Mouse (Mus musculus): ENCODE results near the gene Mrpl28. TPM values are rescaled to one million over a fixed set of nuclear protein-coding genes. Genes with fewer than 3 reads are reported as not detected.
"Not testable (repeated sequence)": the region's sequence is repeated elsewhere in the genome, so short reads cannot be mapped to it uniquely, and the experiment has no call there.

The Mrpl28 gene
- polyA plus RNA-seq, 1 experiment from 2014 or later = 218 TPM

DNA sequence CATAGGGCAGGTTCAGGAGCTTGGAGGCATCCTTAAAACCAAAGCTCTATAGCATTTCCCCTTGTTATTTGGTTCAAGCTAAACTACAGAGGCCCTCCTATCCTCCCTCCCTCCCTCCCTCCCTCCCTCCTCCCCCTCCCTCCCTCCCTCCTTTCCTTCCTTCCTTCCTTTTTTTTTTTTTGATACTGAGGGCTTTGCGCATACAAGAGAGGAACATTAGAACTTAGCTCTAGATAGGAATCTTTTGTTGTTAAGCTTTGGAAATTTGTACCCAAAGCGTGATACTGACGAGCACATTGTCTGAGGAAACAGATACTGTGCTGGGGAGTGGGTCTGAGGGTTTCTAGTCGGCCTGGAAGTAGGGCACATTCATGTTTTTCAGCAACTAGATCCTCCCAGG lies 17.7 kb upstream of the Mrpl28 start:
- Histone ChIP-seq H3K27ac (no peak overlapping the region), H3K4me1 (peaks cover 2% of the 10 kb centered on the region; the same call in 1 of the 2 replicates), H3K4me3 (replicated peaks) (no peak overlapping the region), H3K9me3 (no peaks in the 10 kb centered on the region), H3K9ac (no peak overlapping the region), H3K4me2 (no peak overlapping the region), H3K27me3 (peaks cover 6% of the 10 kb centered on the region), H3K36me3 (replicated peaks) (no peaks in the 10 kb centered on the region)
- 69% methylated on average over 3 of the region's 4 CpGs for WGBS
- ATAC-seq (ENCODE audit: low FRiP score) = no peak

DNA sequence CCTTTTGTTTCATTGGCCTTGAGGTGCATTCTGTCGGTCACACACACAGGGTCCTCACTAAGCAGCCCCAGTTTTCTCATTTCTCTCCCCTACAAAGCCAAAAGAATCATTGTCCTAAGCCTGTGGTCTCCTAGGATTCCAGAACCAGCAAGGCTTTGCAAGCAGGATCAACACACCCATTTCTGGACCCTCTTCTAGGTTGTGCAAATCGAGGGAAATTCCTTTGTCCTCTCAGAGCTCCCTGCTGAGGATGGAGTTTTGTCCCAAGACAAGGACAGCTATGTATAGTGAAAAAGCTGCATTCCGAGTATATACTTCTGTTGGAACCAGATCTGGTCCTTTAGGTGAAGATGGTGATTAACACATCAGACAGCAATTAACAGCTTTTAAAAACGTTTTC lies 13.1 kb upstream of the Mrpl28 start:
- no peak for ATAC-seq (ENCODE audit: low FRiP score)

DNA sequence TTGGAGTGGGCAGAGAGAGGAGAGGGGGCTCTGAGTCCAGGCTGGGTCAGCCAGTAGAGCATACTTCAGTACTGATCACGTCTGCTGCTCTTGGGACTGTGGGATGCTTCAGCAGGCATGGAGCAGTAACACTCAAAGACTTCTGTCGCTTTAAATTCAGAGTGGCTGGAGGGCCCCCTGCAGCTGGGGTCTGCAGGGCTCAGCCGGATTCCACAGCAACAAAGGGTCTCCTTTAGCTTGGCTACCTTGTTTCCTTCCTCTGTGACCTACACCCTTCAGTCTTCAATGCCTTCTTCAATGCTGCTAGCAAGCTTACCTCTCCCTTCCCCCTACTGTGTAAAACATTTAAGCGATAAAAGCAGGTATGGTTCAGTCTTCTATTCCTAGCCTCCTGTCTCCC lies 12.3 kb upstream of the Mrpl28 start:
- H3K27me3 ChIP-seq = peaks cover 59% of the 10 kb centered on the region
- H3K9me3 ChIP-seq = no peaks in the 10 kb centered on the region
- H3K27ac ChIP-seq = no peak overlapping the region
- H3K4me3 ChIP-seq (replicated peaks) = no peak overlapping the region
- peaks cover 20% of the 10 kb centered on the region for H3K4me1 ChIP-seq
- no peak for ATAC-seq (ENCODE audit: low FRiP score)
- H3K36me3 ChIP-seq (replicated peaks) = no peaks in the 10 kb centered on the region
- H3K9ac ChIP-seq = no peak overlapping the region
- 6% methylated on average over 4 of the region's 4 CpGs for WGBS
- no peak overlapping the region for H3K4me2 ChIP-seq

More for the DNA sequence above, 13.1 kb upstream of the Mrpl28 start:
- Histone ChIP-seq H3K4me3 (replicated peaks) (no peak overlapping the region), H3K36me3 (replicated peaks) (no peaks in the 10 kb centered on the region), H3K9me3 (no peaks in the 10 kb centered on the region), H3K4me2 (no peak overlapping the region), H3K27ac (no peak overlapping the region), H3K9ac (no peak overlapping the region), H3K27me3 (peaks cover 50% of the 10 kb centered on the region), H3K4me1 (peaks cover 20% of the 10 kb centered on the region)
- 12% methylated on average over 4 of the region's 4 CpGs for WGBS

DNA sequence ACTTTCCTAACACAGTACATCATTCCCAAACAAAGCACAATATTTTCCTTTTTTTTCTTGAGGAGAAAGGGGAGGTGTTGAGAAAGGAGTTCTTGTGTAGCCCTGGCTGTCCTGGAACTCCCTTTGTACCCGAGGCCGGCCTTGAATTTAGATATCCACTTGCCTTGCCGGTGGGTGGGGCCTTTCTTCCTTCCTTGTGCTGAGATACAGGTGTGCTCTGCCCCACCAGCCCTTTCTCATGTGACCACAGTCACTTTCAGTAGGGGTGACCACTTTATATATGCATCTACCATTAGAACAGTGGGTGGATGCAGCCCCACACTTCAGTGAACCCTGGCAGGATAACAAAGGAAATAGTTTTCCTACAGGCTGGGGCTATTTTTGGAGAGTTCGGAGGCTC lies 11.6 kb upstream of the Mrpl28 start:
- peaks cover 66% of the 10 kb centered on the region for H3K27me3 ChIP-seq
- peaks cover 20% of the 10 kb centered on the region for H3K4me1 ChIP-seq
- no peak overlapping the region for H3K4me2 ChIP-seq
- no peak overlapping the region for H3K4me3 ChIP-seq (replicated peaks)
- H3K36me3 ChIP-seq (replicated peaks) = no peaks in the 10 kb centered on the region
- no peak overlapping the region for H3K27ac ChIP-seq
- no peaks in the 10 kb centered on the region for H3K9me3 ChIP-seq
- WGBS = 24% methylated on average over 4 of the region's 4 CpGs
- H3K9ac ChIP-seq = no peak overlapping the region
- ATAC-seq (ENCODE audit: low FRiP score) = no peak

DNA sequence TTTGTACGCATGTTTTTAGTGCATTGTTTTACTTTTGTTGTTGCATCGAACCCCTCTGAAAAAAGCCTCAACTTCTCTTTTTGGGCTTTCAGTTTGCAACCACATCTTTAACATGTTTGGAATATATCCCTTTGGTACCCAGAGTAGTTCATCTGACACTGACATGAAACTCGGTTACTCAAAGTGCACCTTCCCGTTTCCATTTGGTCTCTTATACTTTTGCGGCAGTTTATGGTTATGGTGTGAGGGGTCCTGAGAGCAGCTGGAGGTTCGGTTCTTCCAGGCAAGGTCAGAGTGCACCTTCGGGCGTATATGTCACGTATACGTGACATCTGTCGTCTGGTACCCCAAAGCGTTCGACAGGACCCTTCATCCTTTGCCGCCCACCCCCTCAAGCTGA lies 10.5 kb upstream of the Mrpl28 start:
- Histone ChIP-seq H3K36me3 (replicated peaks) (no peaks in the 10 kb centered on the region), H3K9ac (peak overlapping the region; percentile 85), H3K27me3 (peaks cover 75% of the 10 kb centered on the region), H3K27ac (no peak overlapping the region), H3K9me3 (no peaks in the 10 kb centered on the region), H3K4me3 (replicated peaks) (peak overlapping the region; percentile 78), H3K4me2 (peak overlapping the region; percentile 96), H3K4me1 (peaks cover 20% of the 10 kb centered on the region)
- ATAC-seq (ENCODE audit: low FRiP score) = peak; percentile 48; the same call in 1 of the 2 replicates
- WGBS = 20% methylated on average over 14 of the region's 14 CpGs

DNA sequence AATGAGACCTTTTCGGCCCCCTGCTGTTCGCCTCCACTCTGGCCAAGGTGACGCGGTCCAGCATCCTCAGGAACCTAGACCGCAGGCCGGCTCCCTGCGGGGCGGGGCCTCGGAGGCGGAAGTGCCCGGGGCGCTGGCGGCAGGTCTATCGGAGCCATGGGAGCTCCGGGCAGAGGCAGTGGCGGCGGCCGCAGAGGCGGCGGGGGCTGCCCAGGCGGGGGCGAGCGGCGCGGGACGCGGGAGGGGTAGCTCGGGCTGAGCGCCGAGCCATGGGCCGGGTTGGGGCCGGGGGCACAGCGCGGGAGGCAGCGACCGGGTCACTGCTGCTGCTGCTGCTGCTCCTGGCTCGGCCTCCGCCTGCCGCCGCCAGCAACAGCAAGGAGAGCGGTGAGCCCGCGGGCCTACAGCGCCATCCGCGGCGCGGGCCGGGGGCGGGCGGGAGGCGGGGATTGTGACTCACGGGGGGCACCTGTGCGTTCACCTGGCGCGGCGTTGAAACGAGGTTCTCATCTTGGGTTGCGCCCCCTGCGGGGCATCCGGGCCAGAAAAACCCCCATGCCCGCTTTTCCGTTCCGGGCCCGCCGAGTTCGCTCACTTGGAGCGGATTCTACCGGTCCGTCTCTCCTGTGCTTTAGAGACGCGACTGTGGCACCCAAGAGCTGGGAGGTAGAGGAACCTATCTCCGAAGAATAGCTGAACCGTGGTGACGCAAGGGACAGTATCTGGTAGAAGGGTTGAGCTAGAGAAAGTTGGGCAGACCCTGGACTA lies 9.9 kb upstream of the Mrpl28 start, which contains the start of gene Tmem8:
TSS of gene Tmem8 (plus strand) at position 119 of the 768 bp plus-strand sequence.
- no peaks in the 10 kb centered on the region for H3K9me3 ChIP-seq
- peak within 1 kb of the TSS; percentile 85 for H3K9ac ChIP-seq
- ATAC-seq (ENCODE audit: low FRiP score) = peak; percentile 77
- peaks cover 20% of the 10 kb centered on the region for H3K4me1 ChIP-seq
- H3K27ac ChIP-seq = no peak within 1 kb of the TSS
- H3K27me3 ChIP-seq = peaks cover 81% of the 10 kb centered on the region
- H3K4me3 ChIP-seq (replicated peaks) = peak within 1 kb of the TSS; percentile 78
- no peaks in the 10 kb centered on the region for H3K36me3 ChIP-seq (replicated peaks)
- WGBS = under 1% methylated on average over 59 of the region's 75 CpGs
- peak within 1 kb of the TSS; percentile 96 for H3K4me2 ChIP-seq

DNA sequence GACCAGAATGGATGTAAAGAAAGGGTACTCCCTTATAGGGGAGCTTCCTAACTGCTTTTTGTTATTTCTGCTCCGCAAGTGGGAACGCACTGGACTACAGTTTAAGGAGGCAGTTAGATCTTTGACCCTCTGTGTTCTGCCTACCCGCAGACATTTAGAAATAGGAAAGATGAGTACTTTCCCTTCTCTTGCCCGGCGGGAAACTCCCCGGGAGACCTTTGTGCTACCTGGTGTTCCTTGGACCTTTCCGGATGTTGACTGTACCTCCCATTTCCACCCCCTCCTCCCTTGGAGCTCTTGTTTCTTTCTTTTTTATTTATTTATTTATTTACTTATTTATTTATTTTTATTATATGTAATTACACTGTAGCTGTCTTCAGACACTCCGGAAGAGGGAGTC lies 9.2 kb upstream of the Mrpl28 start:
- peak overlapping the region; percentile 96 for H3K4me2 ChIP-seq
- H3K4me3 ChIP-seq (replicated peaks) = peak overlapping the region; percentile 78
- 8% methylated on average over 8 of the region's 8 CpGs for WGBS
- ATAC-seq (ENCODE audit: low FRiP score) = no peak
- peaks cover 20% of the 10 kb centered on the region for H3K4me1 ChIP-seq
- peaks cover 87% of the 10 kb centered on the region for H3K27me3 ChIP-seq
- no peaks in the 10 kb centered on the region for H3K36me3 ChIP-seq (replicated peaks)
- no peaks in the 10 kb centered on the region for H3K9me3 ChIP-seq
- peak overlapping the region; percentile 85 for H3K9ac ChIP-seq
- no peak overlapping the region for H3K27ac ChIP-seq

DNA sequence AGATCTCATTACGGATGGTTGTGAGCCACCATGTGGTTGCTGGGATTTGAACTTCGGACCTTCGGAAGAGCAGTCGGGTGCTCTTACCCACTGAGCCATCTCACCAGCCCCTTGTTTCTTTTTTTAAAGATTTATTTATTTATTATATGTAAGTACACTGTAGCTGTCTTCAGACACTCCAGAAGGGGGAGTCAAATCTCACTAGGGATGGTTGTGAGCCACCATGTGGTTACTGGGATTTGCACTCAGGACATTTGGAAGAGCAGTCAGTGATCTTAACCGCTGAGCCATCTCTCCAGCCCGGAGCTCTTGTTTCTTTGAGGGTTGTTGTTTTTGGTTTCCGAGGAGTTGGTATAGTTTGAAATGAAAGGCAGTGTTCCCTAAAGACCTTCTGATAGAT lies 8.8 kb upstream of the Mrpl28 start:
- peaks cover 91% of the 10 kb centered on the region for H3K27me3 ChIP-seq
- not testable (repeated sequence) for H3K4me2 ChIP-seq; H3K9me3 ChIP-seq; ATAC-seq (ENCODE audit: low FRiP score); H3K4me3 ChIP-seq (replicated peaks); H3K36me3 ChIP-seq (replicated peaks); H3K27ac ChIP-seq; H3K9ac ChIP-seq
- 68% methylated on average over 7 of the region's 7 CpGs for WGBS
- peaks cover 20% of the 10 kb centered on the region for H3K4me1 ChIP-seq

DNA sequence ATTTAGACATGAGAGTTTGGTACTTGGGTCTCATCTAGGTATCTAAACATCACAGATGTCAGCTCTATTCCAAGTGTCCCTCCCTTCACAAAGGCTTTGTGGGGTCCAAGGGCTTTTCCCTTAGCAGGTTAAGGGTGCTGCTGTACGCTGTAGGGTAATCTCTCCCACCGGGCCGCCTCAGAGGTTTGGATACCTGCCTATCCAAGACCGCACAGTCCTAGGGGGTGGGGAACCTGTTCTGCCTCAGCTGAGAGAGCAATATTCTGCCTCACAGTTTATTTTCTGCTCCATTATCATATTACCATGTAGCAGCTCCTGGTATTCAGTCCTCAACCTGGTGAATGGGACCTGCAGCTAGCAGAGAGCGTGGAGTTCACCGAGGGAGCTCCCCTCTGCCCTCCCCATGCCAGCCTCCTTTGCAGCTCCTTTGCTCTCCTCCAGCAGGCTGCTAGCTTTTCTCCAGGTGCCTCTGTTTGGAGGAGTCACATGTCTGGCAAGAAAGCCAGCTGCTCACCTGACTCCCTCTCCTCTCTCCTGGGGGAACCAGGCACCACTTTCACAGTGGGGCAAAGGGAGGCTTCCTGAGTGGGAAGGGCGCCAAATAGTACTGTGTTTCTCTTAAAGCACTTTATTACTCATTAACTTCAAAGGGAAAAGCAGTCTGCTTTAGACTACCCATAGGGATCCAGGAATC lies 7.9 kb upstream of the Mrpl28 start:
- no peaks in the 10 kb centered on the region for H3K36me3 ChIP-seq (replicated peaks)
- no peak overlapping the region for H3K27ac ChIP-seq
- H3K4me3 ChIP-seq (replicated peaks) = no peak overlapping the region
- no peak overlapping the region for H3K4me2 ChIP-seq
- H3K27me3 ChIP-seq = peaks cover 91% of the 10 kb centered on the region
- peaks cover 20% of the 10 kb centered on the region for H3K4me1 ChIP-seq
- H3K9me3 ChIP-seq = no peaks in the 10 kb centered on the region
- H3K9ac ChIP-seq = no peak overlapping the region; the same call in 1 of the 2 replicates
- no peak for ATAC-seq (ENCODE audit: low FRiP score)
- 85% methylated on average over 7 of the region's 7 CpGs for WGBS

DNA sequence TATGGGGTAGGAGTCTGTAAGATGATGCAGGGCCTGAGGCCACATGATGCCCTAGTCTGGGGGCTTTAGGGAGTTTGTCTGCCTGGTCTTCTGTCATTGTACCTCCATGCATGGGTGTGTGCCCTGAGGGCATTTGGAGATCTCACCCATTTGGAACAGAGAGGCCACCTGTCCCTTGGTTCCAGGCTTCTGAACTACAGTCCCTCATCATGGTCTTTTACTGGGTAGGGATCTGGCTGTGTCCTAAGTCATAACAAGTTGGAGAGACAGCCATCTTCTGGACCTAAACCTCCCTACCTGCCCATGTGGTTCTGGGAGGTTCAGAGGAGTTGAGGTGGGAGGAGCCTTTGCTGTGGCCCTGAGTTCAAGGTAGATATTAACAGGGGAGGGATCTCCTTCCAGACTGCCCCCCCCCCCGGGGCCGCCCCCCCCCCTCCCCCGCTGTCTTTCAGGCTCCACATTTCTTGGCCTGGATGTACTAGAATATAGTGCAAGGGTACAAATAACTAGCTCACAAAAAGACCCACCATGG lies 7.3 kb upstream of the Mrpl28 start:
- Histone ChIP-seq H3K36me3 (replicated peaks) (no peaks in the 10 kb centered on the region), H3K27me3 (peaks cover 85% of the 10 kb centered on the region), H3K9me3 (no peaks in the 10 kb centered on the region), H3K4me1 (peaks cover 14% of the 10 kb centered on the region), H3K4me3 (replicated peaks) (no peak overlapping the region), H3K27ac (no peak overlapping the region), H3K9ac (no peak overlapping the region), H3K4me2 (no peak overlapping the region)
- ATAC-seq (ENCODE audit: low FRiP score) = no peak
- 50% methylated on average over 3 of the region's 3 CpGs for whole genome bisulfite sequencing

DNA sequence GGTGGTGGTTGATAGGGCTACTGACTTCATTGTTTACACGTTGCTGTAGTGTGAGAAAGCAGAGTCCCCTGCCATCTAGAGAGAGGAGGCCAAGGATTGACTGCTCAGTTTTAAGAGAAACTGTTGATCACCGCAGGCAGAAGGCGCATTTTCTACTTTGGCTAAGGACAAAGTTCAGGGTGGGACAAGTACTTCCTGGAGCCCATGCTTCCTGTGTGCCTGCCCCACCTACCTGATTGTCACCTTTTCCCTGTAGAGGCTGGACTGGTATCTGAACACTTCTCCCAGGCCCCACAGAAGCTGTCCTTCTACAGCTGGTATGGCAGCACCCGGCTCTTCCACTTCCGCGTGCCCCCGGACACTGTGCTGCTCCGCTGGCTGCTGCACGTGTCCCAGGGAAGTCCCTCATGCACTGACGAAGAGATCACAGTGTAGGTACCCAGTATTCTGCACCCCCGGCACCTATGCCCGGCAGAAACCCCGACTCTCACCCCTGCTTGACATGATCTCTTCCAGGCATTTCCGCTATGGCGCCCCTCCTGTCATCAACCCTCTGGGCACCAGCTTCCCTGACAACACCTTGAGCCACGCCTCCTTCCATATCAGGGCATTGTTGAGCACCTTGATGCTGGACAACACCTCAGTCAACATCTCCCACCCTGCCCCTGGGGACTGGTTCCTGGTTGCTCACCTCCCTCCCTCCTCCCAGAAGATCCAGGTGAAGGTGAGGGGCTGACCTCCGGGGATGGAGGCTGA lies 6.6 kb upstream of the Mrpl28 start:
- no peak for ATAC-seq (ENCODE audit: low FRiP score)
- no peak overlapping the region for H3K9ac ChIP-seq
- H3K27me3 ChIP-seq = peaks cover 79% of the 10 kb centered on the region
- no peak overlapping the region for H3K27ac ChIP-seq
- H3K9me3 ChIP-seq = no peaks in the 10 kb centered on the region
- no peaks in the 10 kb centered on the region for H3K36me3 ChIP-seq (replicated peaks)
- peaks cover 9% of the 10 kb centered on the region for H3K4me1 ChIP-seq
- 84% methylated on average over 17 of the region's 17 CpGs for WGBS
- no peak overlapping the region for H3K4me2 ChIP-seq
- H3K4me3 ChIP-seq (replicated peaks) = no peak overlapping the region
